Mouse (Mus musculus) cerebellum, adult 9-11 months (tissue): ENCODE measurements around the gene Lrmda.

Experiments used
- DNase-seq: peaks from one replicate; pipeline ENCODE4 v3.0.0; 2022

The Lrmda gene

GRCm38 (mm10) chr14:22921152-22921551 lies 901.6 kb downstream of the Lrmda start:
- DNase-seq: no peak

- no peak for DNase-seq
Observed at GRCm38 (mm10) chr14:22921796-22922195, 902.3 kb downstream of the Lrmda start.

- no peak for DNase-seq
Observed at GRCm38 (mm10) chr14:22922571-22922970, 903.1 kb downstream of the Lrmda start.

GRCm38 (mm10) chr14:22923251-22923650 lies 903.7 kb downstream of the Lrmda start:
- no peak for DNase-seq

GRCm38 (mm10) chr14:22928263-22928662 lies 908.8 kb downstream of the Lrmda start:
- DNase-seq: no peak

GRCm38 (mm10) chr14:22928683-22929082 lies 909.2 kb downstream of the Lrmda start:
- no peak for DNase-seq

GRCm38 (mm10) chr14:22929585-22929984 lies 910.1 kb downstream of the Lrmda start:
- DNase-seq: no peak

GRCm38 (mm10) chr14:22930488-22931046 lies 911.1 kb downstream of the Lrmda start:
- DNase-seq: no peak

GRCm38 (mm10) chr14:22931114-22931822 lies 911.8 kb downstream of the Lrmda start:
- DNase-seq: no peak

GRCm38 (mm10) chr14:22936701-22937100 lies 917.2 kb downstream of the Lrmda start:
- DNase-seq: no peak

GRCm38 (mm10) chr14:22940576-22940975 lies 921.1 kb downstream of the Lrmda start:
- DNase-seq: no peak

GRCm38 (mm10) chr14:22942569-22942968 lies 923.1 kb downstream of the Lrmda start:
- DNase-seq: no peak

- DNase-seq: no peak
Observed at GRCm38 (mm10) chr14:22949466-22949865, 930.0 kb downstream of the Lrmda start.

GRCm38 (mm10) chr14:22952981-22953380 lies 933.5 kb downstream of the Lrmda start:
- no peak for DNase-seq

GRCm38 (mm10) chr14:22960166-22960565 lies 940.7 kb downstream of the Lrmda start:
- no peak for DNase-seq

- no peak for DNase-seq
Observed at GRCm38 (mm10) chr14:22964796-22965660, 945.5 kb downstream of the Lrmda start.

GRCm38 (mm10) chr14:22968705-22969104 lies 949.2 kb downstream of the Lrmda start:
- no peak for DNase-seq

- no peak for DNase-seq
Observed at GRCm38 (mm10) chr14:22986736-22987135, 967.2 kb downstream of the Lrmda start.

- DNase-seq: no peak
Observed at GRCm38 (mm10) chr14:22988090-22988669, 968.7 kb downstream of the Lrmda start.

GRCm38 (mm10) chr14:22995184-22995935 lies 975.8 kb downstream of the Lrmda start:
- DNase-seq: no peak

GRCm38 (mm10) chr14:22998906-22999305 lies 979.4 kb downstream of the Lrmda start:
- DNase-seq: no peak

- no peak for DNase-seq
Observed at GRCm38 (mm10) chr14:23011989-23012388, 992.5 kb downstream of the Lrmda start.
